Mouse (Mus musculus): ENCODE results near the gene Cldn6. TPM values are rescaled to one million over a fixed set of nuclear protein-coding genes. Genes with fewer than 3 reads are reported as not detected.

Gene Cldn6
- polyA plus RNA-seq (2012; rRNA removed): 0.11 and 0.13 TPM in 2 replicates

GRCm38 (mm10) chr17:23679127-23679835 lies at the start of gene Cldn6:
TSS of gene Cldn6 (plus strand) at chr17:23679249.
- Histone ChIP-seq H3K4me1 (ENCODE audit: control insufficient read depth, insufficient read depth, low read length) (peaks cover 5% of the 10 kb centered on the region), H3K27ac (ENCODE audit: insufficient read depth, low read length) (no peak within 1 kb of the TSS), H3K4me3 (replicated peaks; ENCODE audit: insufficient read depth, low read depth, low read length) (peak within 1 kb of the TSS; percentile 5), H3K27me3 (ENCODE audit: control insufficient read depth, insufficient read depth, low read length) (no peaks in the 10 kb centered on the region)
- DNase-seq: no peak
- 5% methylated on average over 38 of the region's 38 CpGs for WGBS
- TF ChIP-seq POLR2A (IDR thresholded peaks at IDR 0.05; ENCODE audit: borderline replicate concordance, insufficient read depth, low read length): no peak
- TF ChIP-seq CTCF (IDR thresholded peaks at IDR 0.05; ENCODE audit: borderline replicate concordance, insufficient read depth, low read depth, low read length): no peak

- Histone ChIP-seq H3K27me3 (ENCODE audit: control insufficient read depth, insufficient read depth, low read length) (no peaks in the 10 kb centered on the region), H3K4me1 (ENCODE audit: control insufficient read depth, insufficient read depth, low read length) (no peaks in the 10 kb centered on the region), H3K27ac (ENCODE audit: insufficient read depth, low read length) (no peak overlapping the region), H3K4me3 (replicated peaks; ENCODE audit: insufficient read depth, low read depth, low read length) (no peak overlapping the region)
- peak; percentile 65 to 78 for DNase-seq
- 13% methylated on average over 22 of the region's 22 CpGs for WGBS
- TF ChIP-seq POLR2A (IDR thresholded peaks at IDR 0.05; ENCODE audit: borderline replicate concordance, insufficient read depth, low read length) (no peak), CTCF (IDR thresholded peaks at IDR 0.05; ENCODE audit: borderline replicate concordance, insufficient read depth, low read depth, low read length) (peak; percentile 86)
Measured at GRCm38 (mm10) chr17:23630195-23631020, 48.6 kb upstream of the Cldn6 start.

- Histone ChIP-seq H3K27me3 (ENCODE audit: control insufficient read depth, insufficient read depth, low read length) (no peaks in the 10 kb centered on the region), H3K4me3 (replicated peaks; ENCODE audit: insufficient read depth, low read depth, low read length) (no peak overlapping the region), H3K27ac (ENCODE audit: insufficient read depth, low read length) (no peak overlapping the region), H3K4me1 (ENCODE audit: control insufficient read depth, insufficient read depth, low read length) (no peaks in the 10 kb centered on the region)
- no peak for TF ChIP-seq CTCF (IDR thresholded peaks at IDR 0.05; ENCODE audit: borderline replicate concordance, insufficient read depth, low read depth, low read length)
- TF ChIP-seq POLR2A (IDR thresholded peaks at IDR 0.05; ENCODE audit: borderline replicate concordance, insufficient read depth, low read length): no peak
- no peak for DNase-seq
- 49% methylated on average over 8 of the region's 8 CpGs for WGBS
Measured at GRCm38 (mm10) chr17:23631241-23631640, 47.8 kb upstream of the Cldn6 start.

- WGBS: 2% methylated on average over 58 of the region's 58 CpGs
- Histone ChIP-seq H3K27ac (ENCODE audit: insufficient read depth, low read length) (no peak within 1 kb of the TSS), H3K4me1 (ENCODE audit: control insufficient read depth, insufficient read depth, low read length) (no peaks in the 10 kb centered on the region), H3K27me3 (ENCODE audit: control insufficient read depth, insufficient read depth, low read length) (no peaks in the 10 kb centered on the region; the same call in 1 of the 2 replicates), H3K4me3 (replicated peaks; ENCODE audit: insufficient read depth, low read depth, low read length) (no peak within 1 kb of the TSS)
- TF ChIP-seq CTCF (IDR thresholded peaks at IDR 0.05; ENCODE audit: borderline replicate concordance, insufficient read depth, low read depth, low read length) (no peak), POLR2A (IDR thresholded peaks at IDR 0.05; ENCODE audit: borderline replicate concordance, insufficient read depth, low read length) (no peak)
- DNase-seq: no peak
Measured at GRCm38 (mm10) chr17:23644613-23645495, 34.2 kb upstream of the Cldn6 start, which contains the start of gene Mmp25. TSS of gene Mmp25 (minus strand) at chr17:23645277.

GRCm38 (mm10) chr17:23645894-23646293 lies 33.2 kb upstream of the Cldn6 start:
- no peak for DNase-seq
- H3K27ac ChIP-seq (ENCODE audit: insufficient read depth, low read length): no peak overlapping the region
- WGBS: 49% methylated on average over 10 of the region's 10 CpGs
- no peak overlapping the region for H3K4me3 ChIP-seq (replicated peaks; ENCODE audit: insufficient read depth, low read depth, low read length)
- no peaks in the 10 kb centered on the region; the same call in 1 of the 2 replicates for H3K27me3 ChIP-seq (ENCODE audit: control insufficient read depth, insufficient read depth, low read length)
- no peaks in the 10 kb centered on the region for H3K4me1 ChIP-seq (ENCODE audit: control insufficient read depth, insufficient read depth, low read length)
- TF ChIP-seq CTCF (IDR thresholded peaks at IDR 0.05; ENCODE audit: borderline replicate concordance, insufficient read depth, low read depth, low read length) (no peak), POLR2A (IDR thresholded peaks at IDR 0.05; ENCODE audit: borderline replicate concordance, insufficient read depth, low read length) (no peak)

DNA sequence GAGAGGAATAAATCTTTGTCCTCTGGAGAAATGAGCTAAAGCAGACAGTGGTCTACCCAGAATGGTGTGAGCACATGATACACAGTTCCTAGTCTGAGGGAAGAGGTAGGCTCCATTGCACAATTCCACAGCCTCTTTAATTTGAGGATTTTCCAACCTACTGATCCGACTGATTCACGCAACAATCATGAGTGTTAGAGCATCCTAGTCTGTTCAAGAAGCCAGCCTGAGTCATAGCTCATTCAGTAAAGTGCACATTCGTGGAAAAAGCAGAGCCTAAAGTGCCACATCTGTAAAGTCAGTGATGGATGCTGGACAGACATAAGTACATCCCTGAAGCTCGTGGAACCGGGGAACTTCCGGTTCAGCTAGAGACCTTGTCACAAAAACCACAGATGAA lies 27.7 kb upstream of the Cldn6 start:
- H3K4me3 ChIP-seq (replicated peaks; ENCODE audit: insufficient read depth, low read depth, low read length): no peak overlapping the region
- WGBS: 81% methylated on average over 6 of the region's 6 CpGs
- H3K27ac ChIP-seq (ENCODE audit: insufficient read depth, low read length): no peak overlapping the region
- no peaks in the 10 kb centered on the region for H3K4me1 ChIP-seq (ENCODE audit: control insufficient read depth, insufficient read depth, low read length)
- TF ChIP-seq POLR2A (IDR thresholded peaks at IDR 0.05; ENCODE audit: borderline replicate concordance, insufficient read depth, low read length) (no peak), CTCF (IDR thresholded peaks at IDR 0.05; ENCODE audit: borderline replicate concordance, insufficient read depth, low read depth, low read length) (no peak)
- no peaks in the 10 kb centered on the region; the same call in 1 of the 2 replicates for H3K27me3 ChIP-seq (ENCODE audit: control insufficient read depth, insufficient read depth, low read length)
- DNase-seq: no peak

DNA sequence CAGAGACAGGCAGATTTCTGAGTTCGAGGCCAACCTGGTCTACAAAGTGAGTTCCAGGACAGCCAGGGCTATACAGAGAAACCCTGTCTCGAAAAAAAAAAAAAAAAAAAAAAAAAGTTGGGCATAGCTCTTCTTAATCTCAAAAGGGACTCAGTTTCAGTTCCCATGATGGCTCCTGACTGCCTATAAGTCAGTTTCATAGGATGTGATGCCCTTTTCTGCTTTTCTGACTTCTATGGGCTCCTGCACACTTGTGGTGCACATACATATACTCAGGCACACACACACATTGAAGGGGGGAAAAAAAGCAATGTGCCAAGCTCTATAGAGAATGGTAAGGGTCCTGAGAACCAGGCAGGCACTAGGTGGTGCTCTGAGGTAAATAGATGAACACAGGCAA lies 25.7 kb upstream of the Cldn6 start:
- 64% methylated on average over 2 of the region's 2 CpGs for WGBS

More for the DNA sequence above, 25.7 kb upstream of the Cldn6 start:
- Histone ChIP-seq H3K4me1 (ENCODE audit: control insufficient read depth, insufficient read depth, low read length) (no peaks in the 10 kb centered on the region), H3K27ac (ENCODE audit: insufficient read depth, low read length) (no peak overlapping the region), H3K4me3 (replicated peaks; ENCODE audit: insufficient read depth, low read depth, low read length) (no peak overlapping the region), H3K27me3 (ENCODE audit: control insufficient read depth, insufficient read depth, low read length) (no peaks in the 10 kb centered on the region)
- TF ChIP-seq CTCF (IDR thresholded peaks at IDR 0.05; ENCODE audit: borderline replicate concordance, insufficient read depth, low read depth, low read length) (no peak), POLR2A (IDR thresholded peaks at IDR 0.05; ENCODE audit: borderline replicate concordance, insufficient read depth, low read length) (no peak)
- DNase-seq: no peak

Data from cerebellum, adult 2 months (tissue).